Mouse (Mus musculus) neural tube, embryonic 12.5 days (tissue): ENCODE measurements around the gene Olfr1299. TPM values are rescaled to one million over a fixed set of nuclear protein-coding genes. Genes with fewer than 3 reads are reported as not detected.

Source experiments
- ATAC-seq: fragments of 200-750 bp; cut with Nextera tagmentation; 2 replicates; pipeline ENCODE4 v1.8.0; 2017; ENCODE audit warnings: low read depth, mild to moderate bottlenecking, moderate TSS enrichment, moderate library complexity; ENCODE audit not compliant: low FRiP score
- H3K27ac ChIP-seq: fragments of 300-500 bp; sonication (generic); 2 replicates; pipeline ENCODE4 v1.5.1; 2016
- H3K27me3 ChIP-seq: fragments of 300-500 bp; sonication (generic); replicated peaks from 2 replicates; pipeline ENCODE4 v1.6.1; 2016; ENCODE audit warnings: mild to moderate bottlenecking
- H3K36me3 ChIP-seq: fragments of 300-500 bp; sonication (generic); 2 replicates; pipeline ENCODE4 v1.6.1; 2016; ENCODE audit warnings: mild to moderate bottlenecking
- H3K4me1 ChIP-seq: fragments of 300-500 bp; sonication (generic); 2 replicates; pipeline ENCODE4 v1.6.1; 2016
- H3K4me2 ChIP-seq: fragments of 300-500 bp; sonication (generic); replicated peaks from 2 replicates; pipeline ENCODE4 v1.6.1; 2016; ENCODE audit warnings: mild to moderate bottlenecking
- H3K4me3 ChIP-seq: fragments of 300-500 bp; sonication (generic); 2 replicates; pipeline ENCODE4 v1.5.1; 2016
- H3K9ac ChIP-seq: fragments of 300-500 bp; sonication (generic); 2 replicates; pipeline ENCODE4 v1.6.1; 2016; ENCODE audit warnings: mild to moderate bottlenecking
- H3K9me3 ChIP-seq: fragments of 300-500 bp; sonication (generic); 2 replicates; pipeline ENCODE4 v1.6.1; 2016; ENCODE audit warnings: mild to moderate bottlenecking
- WGBS: fragments of 180-500 bp; shearing (Covaris S2); methylation state at CpG from one replicate; pipeline ENCODE4 v1.1.7; 2016; 5-methylcytosine and 5-hydroxymethylcytosine counted together
- polyA plus RNA-seq: library from polyadenylated mRNA; unstranded; fragments of >200 nt; fragmentation: Nextera tagmentation; extraction: Ambion mirVana; gene quantifications from 2 replicates; pipeline ENCODE4 v1.2.1, GENCODE M21; 2016

Gene Olfr1299
- not detected in 2 replicates for polyA plus RNA-seq

DNA sequence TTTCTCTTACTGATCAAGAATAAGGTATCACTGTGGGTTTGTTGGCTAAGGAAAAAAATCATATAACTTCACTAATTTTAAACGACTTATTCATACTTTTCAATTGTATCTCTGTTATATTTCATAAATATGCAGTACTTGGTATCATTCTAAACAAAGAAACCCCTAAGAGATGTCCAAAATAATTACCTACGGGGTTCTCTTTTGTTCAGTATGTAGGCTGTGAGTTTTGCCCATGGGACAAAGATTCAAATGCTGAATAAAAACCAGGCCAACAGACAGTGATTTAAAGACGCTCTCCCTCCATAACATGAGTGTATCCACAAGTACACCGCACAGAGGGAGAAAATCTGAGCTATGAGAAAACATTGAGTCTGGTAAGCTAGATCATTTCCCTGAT lies at the start of gene Olfr1299:
Gene Olfr1299 (plus strand): TSS at position 301 of the 400 bp plus-strand sequence.
- 82% methylated on average over 4 of the region's 4 CpGs for WGBS
- Histone ChIP-seq H3K36me3 (no peaks in the 10 kb centered on the region), H3K4me3 (no peak within 1 kb of the TSS), H3K4me1 (no peaks in the 10 kb centered on the region), H3K9me3 (no peaks in the 10 kb centered on the region), H3K9ac (no peak within 1 kb of the TSS), H3K27ac (no peak within 1 kb of the TSS), H3K27me3 (no peaks in the 10 kb centered on the region), H3K4me2 (no peak within 1 kb of the TSS)
- ATAC-seq = no peak

GRCm38 (mm10) chr2:111626397-111626796 lies 34.8 kb upstream of the Olfr1299 start, which contains the start of gene Olfr1297:
Gene Olfr1297 (minus strand): TSS chr2:111626497.
- ATAC-seq = no peak
- H3K27ac ChIP-seq = no peak within 1 kb of the TSS
- H3K4me1 ChIP-seq = no peaks in the 10 kb centered on the region
- no peaks in the 10 kb centered on the region for H3K36me3 ChIP-seq
- no peak within 1 kb of the TSS for H3K4me3 ChIP-seq
- no peak within 1 kb of the TSS for H3K9ac ChIP-seq
- no peak within 1 kb of the TSS for H3K4me2 ChIP-seq
- H3K27me3 ChIP-seq = no peaks in the 10 kb centered on the region
- H3K9me3 ChIP-seq = no peaks in the 10 kb centered on the region
- 76% methylated on average over 1 of the region's 1 CpGs for WGBS

GRCm38 (mm10) chr2:111649101-111649500 lies 12.1 kb upstream of the Olfr1299 start, which contains the start of gene Olfr1298:
Gene Olfr1298 (minus strand): TSS chr2:111649201.
- Histone ChIP-seq H3K36me3 (no peaks in the 10 kb centered on the region), H3K9me3 (no peaks in the 10 kb centered on the region), H3K4me1 (no peaks in the 10 kb centered on the region), H3K4me3 (no peak within 1 kb of the TSS), H3K27me3 (no peaks in the 10 kb centered on the region), H3K9ac (no peak within 1 kb of the TSS), H3K27ac (no peak within 1 kb of the TSS), H3K4me2 (no peak within 1 kb of the TSS)
- WGBS = 92% methylated on average over 1 of the region's 1 CpGs
- ATAC-seq = no peak

Other genes starting within 250 kb of the Olfr1299 start
- not detected in 2 replicates for gene Olfr1286, start 238.3 kb upstream of the Olfr1299 start, polyA plus RNA-seq
- not detected in 2 replicates for gene Olfr1287, start 212.3 kb upstream of the Olfr1299 start, polyA plus RNA-seq
- not detected in 2 replicates for gene Olfr1288, start 187.3 kb upstream of the Olfr1299 start, polyA plus RNA-seq
- gene Olfr1289, start 180.6 kb upstream of the Olfr1299 start, polyA plus RNA-seq = not detected in 2 replicates
- not detected in 2 replicates for gene Olfr1290, start 167.6 kb upstream of the Olfr1299 start, polyA plus RNA-seq
- not detected in 2 replicates for gene Olfr1291-ps1, start 164.2 kb upstream of the Olfr1299 start, polyA plus RNA-seq
- not detected in 2 replicates for gene Olfr1293-ps, start 136.2 kb upstream of the Olfr1299 start, polyA plus RNA-seq
- not detected in 2 replicates for gene Olfr1294, start 121.1 kb upstream of the Olfr1299 start, polyA plus RNA-seq
- not detected in 2 replicates for gene Olfr1295, start 91.7 kb upstream of the Olfr1299 start, polyA plus RNA-seq
- not detected in 2 replicates for gene Olfr1297, start 34.9 kb upstream of the Olfr1299 start, polyA plus RNA-seq
- not detected in 2 replicates for gene Olfr1298, start 12.2 kb upstream of the Olfr1299 start, polyA plus RNA-seq
- not detected in 2 replicates for gene Olfr1301, start 89.6 kb downstream of the Olfr1299 start, polyA plus RNA-seq
- gene Olfr1302, start 116.0 kb downstream of the Olfr1299 start, polyA plus RNA-seq = not detected in 2 replicates
- not detected in 2 replicates for gene Olfr1303, start 158.9 kb downstream of the Olfr1299 start, polyA plus RNA-seq
- not detected in 2 replicates for gene Olfr1305, start 215.7 kb downstream of the Olfr1299 start, polyA plus RNA-seq